8 mouse cellular contexts compared by ENCODE assay signal in genomic region chr1:74387386-74387988, GRCm38 (mm10). TPM values are rescaled to one million over a fixed set of nuclear protein-coding genes. Genes with fewer than 3 reads are reported as not detected.
DNase-seq lines count a peak whose midpoint lies in the region; ATAC-seq and TF ChIP-seq lines count a peak whose summit lies in the region.

No protein-coding gene starts in this region.

- H3K27ac ChIP-seq in heart, embryonic 12.5 days (ENCODE audit: poor library complexity, severe bottlenecking) = peak overlapping the region; percentile 97
- H3K27ac ChIP-seq in ES-E14 (ENCODE audit: insufficient read depth, low read depth, low read length, poor library complexity, severe bottlenecking) = peak overlapping the region; percentile 93
- H3K27ac ChIP-seq in forebrain, postnatal 0 days (ENCODE audit: low read depth, low read length) = peak overlapping the region; percentile 91; the same call in 1 of the 2 replicates
- peak overlapping the region; percentile 88 for H3K27ac ChIP-seq in macrophage

- in situ Hi-C loops in ES-E14 (cut with MboI; ENCODE audit: low sequenced_read_pairs in 2 of 2, unreplicated experiment in 2 of 2) = no loop called here

- no peak for TF ChIP-seq CTCF in forebrain, postnatal 0 days (IDR thresholded peaks at IDR 0.05; ENCODE audit: low read depth)

- H3K4me3 ChIP-seq in heart, embryonic 12.5 days = peak overlapping the region; percentile 54
- H3K4me3 ChIP-seq in ES-E14 (ENCODE audit: insufficient read depth in 1 of 2, low read depth in 1 of 2, low read length in 2 of 2, poor library complexity in 1 of 2, severe bottlenecking in 1 of 2) (peak overlapping the region; percentile 51 to 59), macrophage (ENCODE audit: inconsistent target) (peak overlapping the region; percentile 36)
- peak overlapping the region; percentile 74 for H3K4me3 ChIP-seq in forebrain, postnatal 0 days (ENCODE audit: low read depth, low read length)

- 54% methylated on average over 15 of the region's 15 CpGs for WGBS in heart, embryonic 12.5 days
- WGBS in forebrain, postnatal 0 days = 49% methylated on average over 15 of the region's 15 CpGs
- 31% methylated on average over 15 of the region's 15 CpGs for WGBS in macrophage (ENCODE audit: missing documents)

- peak overlapping the region; percentile 76 for H3K9ac ChIP-seq in heart, embryonic 12.5 days
- peak overlapping the region; percentile 58; the same call in 1 of the 2 replicates for H3K9ac ChIP-seq in ES-E14 (ENCODE audit: insufficient read depth, low read depth, low read length, poor library complexity, severe bottlenecking)
- H3K9ac ChIP-seq in forebrain, postnatal 0 days = no peak overlapping the region

- peak overlapping the region; percentile 72 for H3K4me2 ChIP-seq in heart, embryonic 12.5 days
- H3K4me2 ChIP-seq in forebrain, postnatal 0 days (ENCODE audit: low read depth) = peak overlapping the region; percentile 74

- peaks cover 30% of the 10 kb centered on the region for H3K4me1 ChIP-seq in heart, embryonic 12.5 days (replicated peaks)
- H3K4me1 ChIP-seq in ES-E14 (ENCODE audit: control insufficient read depth in 2 of 2, insufficient read depth in 2 of 2, low read length in 2 of 2, poor library complexity in 1 of 2) = peaks cover 0 to 26% of the 10 kb centered on the region in 2 experiments
- H3K4me1 ChIP-seq in forebrain, postnatal 0 days (ENCODE audit: insufficient read depth) = 0 out of 2 replicates have a peak, but pooled peaks cover 5% of the 10 kb centered on the region

- no peak for ATAC-seq in heart, embryonic 12.5 days (ENCODE audit: insufficient number of reproducible peaks, low FRiP score)
- ATAC-seq in forebrain, postnatal 0 days = no peak

- H3K9me3 ChIP-seq in heart, embryonic 12.5 days (replicated peaks) = no peaks in the 10 kb centered on the region
- no peaks in the 10 kb centered on the region for H3K9me3 ChIP-seq in ES-E14 (ENCODE audit: control insufficient read depth, insufficient read depth, low read depth, low read length)
- no peaks in the 10 kb centered on the region for H3K9me3 ChIP-seq in forebrain, postnatal 0 days (ENCODE audit: low read length)

- no peaks in the 10 kb centered on the region for H3K27me3 ChIP-seq in heart, embryonic 12.5 days (replicated peaks)
- H3K27me3 ChIP-seq in forebrain, postnatal 0 days (ENCODE audit: insufficient read depth, low read length) = 0 out of 2 replicates have a peak, but pooled peaks cover 6% of the 10 kb centered on the region

- H3K79me2 ChIP-seq in macrophage (ENCODE audit: inconsistent target) = peaks cover 4% of the 10 kb centered on the region

- no peaks in the 10 kb centered on the region for H3K36me3 ChIP-seq in heart, embryonic 12.5 days
- H3K36me3 ChIP-seq in ES-E14 (ENCODE audit: control insufficient read depth, insufficient read depth, low read length, poor library complexity, severe bottlenecking) = no peaks in the 10 kb centered on the region
- H3K36me3 ChIP-seq in forebrain, postnatal 0 days (ENCODE audit: insufficient read depth) = no peaks in the 10 kb centered on the region
- H3K36me3 ChIP-seq in macrophage (ENCODE audit: inconsistent target) = peaks cover 27% of the 10 kb centered on the region

- no peak for DNase-seq in heart, adult 18-20 months
- DNase-seq in ES-E14 (ENCODE audit: low read depth, low spot score) = no peak
- DNase-seq in forebrain, postnatal 0 days = no peak
- DNase-seq in ovary, postnatal 10 days (ENCODE audit: low spot score) = no peak
- no peak for DNase-seq in gastrocnemius, postnatal 10 days
- DNase-seq in retina, postnatal 1 day = no peak

TF ChIP-seq in ES-E14, 5 proteins besides CTCF, POLR2A, EP300 and RAD21:
- no peak; the same call in 1 of the 2 replicates for TF ChIP-seq ZC3H11A (IDR thresholded peaks at IDR 0.05; ENCODE audit: borderline replicate concordance, low read depth, low read length)
- no peak for TF ChIP-seq ZNF384 (IDR thresholded peaks at IDR 0.05; ENCODE audit: low read depth, low read length)
- no peak for TF ChIP-seq MAFK (IDR thresholded peaks at IDR 0.05; ENCODE audit: insufficient read depth, low read depth, low read length)
- TF ChIP-seq HCFC1 (IDR thresholded peaks at IDR 0.05; ENCODE audit: borderline replicate concordance, insufficient read depth, low read length) = no peak
- no peak for TF ChIP-seq CHD2 (IDR thresholded peaks at IDR 0.05; ENCODE audit: low read depth, low read length)

RNA-seq across cellular contexts. Expression of gene Ctdsp1, which starts 3.8 kb away (rescaled TPM):
- polyA plus RNA-seq in heart, embryonic 12.5 days (2016; fragmentation: Nextera tagmentation; extraction: Ambion mirVana) = 54.5 and 55.9 TPM in 2 replicates
- 100 to 1,000 TPM; 107 to 116 TPM for total RNA-seq in heart, adult 18-20 months (2021)
- total RNA-seq in ES-E14 (2012; rRNA removed) = 17.3 and 17.9 TPM in 2 replicates
- 18.2 and 24.7 TPM in 2 replicates for total RNA-seq in forebrain, postnatal 0 days (2014; rRNA removed)
- polyA plus RNA-seq in forebrain, postnatal 0 days (2015; fragmentation: Nextera tagmentation; extraction: Ambion mirVana) = 10.7 and 10.8 TPM in 2 replicates
- total RNA-seq in macrophage (2018; cell fraction: chromatin; rRNA removed) = 10 to 100 TPM; 19.5 to 66.8 (median 34.4) TPM
- total RNA-seq in macrophage (2018; cell fraction: cytosol; rRNA removed) = 100 to 1,000 TPM in 22 of 26 experiments, 10 to 100 TPM in 4; 88.3 to 172 (median 115) TPM
- 100 to 1,000 TPM in 1 of 26 experiments, 10 to 100 TPM in 25; 37.1 to 101 (median 59.1) TPM for total RNA-seq in macrophage (2018; cell fraction: nucleus; rRNA removed)
- 82.2 to 152 TPM (median 116 TPM) in 3 replicates for polyA plus RNA-seq in macrophage (2018)
- total RNA-seq in gastrocnemius, postnatal 10 days (2021) = 100 to 1,000 TPM in 1 of 2 experiments, 10 to 100 TPM in 1; 99.4 to 103 TPM

RNA-seq across cellular contexts. Expression of gene Slc11a1, which starts 12.5 kb away (rescaled TPM):
- polyA plus RNA-seq in heart, embryonic 12.5 days (2016; fragmentation: Nextera tagmentation; extraction: Ambion mirVana) = 1.3 and 1.5 TPM in 2 replicates
- 1 to 10 TPM; 5.3 to 5.4 TPM for total RNA-seq in heart, adult 18-20 months (2021)
- 19.9 and 44.4 TPM in 2 replicates for total RNA-seq in ES-E14 (2012; rRNA removed)
- 3.7 and 10.7 TPM in 2 replicates for total RNA-seq in forebrain, postnatal 0 days (2014; rRNA removed)
- 1.8 and 3.3 TPM in 2 replicates for polyA plus RNA-seq in forebrain, postnatal 0 days (2015; fragmentation: Nextera tagmentation; extraction: Ambion mirVana)
- 100 to 1,000 TPM in 25 of 26 experiments, 10 to 100 TPM in 1; 65.4 to 694 (median 454) TPM for total RNA-seq in macrophage (2018; cell fraction: chromatin; rRNA removed)
- total RNA-seq in macrophage (2018; cell fraction: cytosol; rRNA removed) = 100 to 1,000 TPM; 292 to 674 (median 440) TPM
- total RNA-seq in macrophage (2018; cell fraction: nucleus; rRNA removed) = 100 to 1,000 TPM; 115 to 958 (median 476) TPM
- polyA plus RNA-seq in macrophage (2018) = 377 to 467 TPM (median 435 TPM) in 3 replicates
- 1 to 10 TPM; 2.5 to 5.2 TPM for total RNA-seq in gastrocnemius, postnatal 10 days (2021)

RNA-seq across cellular contexts. Expression of gene Vil1, which starts 21.7 kb away (rescaled TPM):
- 0.27 and 0.28 TPM in 2 replicates for polyA plus RNA-seq in heart, embryonic 12.5 days (2016; fragmentation: Nextera tagmentation; extraction: Ambion mirVana)
- total RNA-seq in heart, adult 18-20 months (2021) = 1 to 10 TPM; 1.2 to 1.5 TPM
- total RNA-seq in ES-E14 (2012; rRNA removed) = 1.2 and 1.4 TPM in 2 replicates
- 0.71 and 0.77 TPM in 2 replicates for total RNA-seq in forebrain, postnatal 0 days (2014; rRNA removed)
- 0.15 and 0.27 TPM in 2 replicates for polyA plus RNA-seq in forebrain, postnatal 0 days (2015; fragmentation: Nextera tagmentation; extraction: Ambion mirVana)
- under 1 TPM in 9 of 26 experiments, not detected in 17; 0.18 to 0.94 (median 0.40) TPM for total RNA-seq in macrophage (2018; cell fraction: chromatin; rRNA removed)
- total RNA-seq in macrophage (2018; cell fraction: cytosol; rRNA removed) = under 1 TPM in 23 of 26 experiments, not detected in 3; 0.03 to 0.28 (median 0.11) TPM
- total RNA-seq in macrophage (2018; cell fraction: nucleus; rRNA removed) = under 1 TPM in 12 of 26 experiments, not detected in 14; 0.17 to 0.70 (median 0.32) TPM
- 0.04 to 0.06 TPM in 2 of 3 replicates, not detected in the other for polyA plus RNA-seq in macrophage (2018)
- under 1 TPM; 0.09 to 0.16 TPM for total RNA-seq in gastrocnemius, postnatal 10 days (2021)

RNA-seq across cellular contexts. Expression of gene Catip, which starts 25.6 kb away (rescaled TPM):
- polyA plus RNA-seq in heart, embryonic 12.5 days (2016; fragmentation: Nextera tagmentation; extraction: Ambion mirVana) = 0.46 TPM in 2 replicates
- under 1 TPM in 1 of 2 experiments, not detected in 1; 0.44 TPM for total RNA-seq in heart, adult 18-20 months (2021)
- total RNA-seq in ES-E14 (2012; rRNA removed) = 7.3 and 9.1 TPM in 2 replicates
- total RNA-seq in forebrain, postnatal 0 days (2014; rRNA removed) = 2.1 and 2.7 TPM in 2 replicates
- polyA plus RNA-seq in forebrain, postnatal 0 days (2015; fragmentation: Nextera tagmentation; extraction: Ambion mirVana) = 0.63 and 1.6 TPM in 2 replicates
- 1 to 10 TPM in 1 of 26 experiments, under 1 TPM in 6, not detected in 19; 0.31 to 1.3 (median 0.81) TPM for total RNA-seq in macrophage (2018; cell fraction: chromatin; rRNA removed)
- total RNA-seq in macrophage (2018; cell fraction: cytosol; rRNA removed) = under 1 TPM; 0.03 to 0.68 (median 0.14) TPM
- total RNA-seq in macrophage (2018; cell fraction: nucleus; rRNA removed) = 1 to 10 TPM in 6 of 26 experiments, under 1 TPM in 12, not detected in 8; 0.29 to 1.7 (median 0.84) TPM
- 0.19 to 0.80 TPM (median 0.30 TPM) in 3 replicates for polyA plus RNA-seq in macrophage (2018)
- total RNA-seq in gastrocnemius, postnatal 10 days (2021) = under 1 TPM; 0.16 to 0.36 TPM
